Mouse (Mus musculus) midbrain, embryonic 12.5 days (tissue): ENCODE results near the gene C77080. TPM values are rescaled to one million over a fixed set of nuclear protein-coding genes. Genes with fewer than 3 reads are reported as not detected.
"Not testable (repeated sequence)": the region's sequence is repeated elsewhere in the genome, so short reads cannot be mapped to it uniquely, and the experiment has no call there.

Source experiments
- ATAC-seq: fragments of 200-750 bp; cut with Nextera tagmentation; 2 replicates; pipeline ENCODE4 v1.8.0; 2017; ENCODE audit warnings: low read depth, moderate TSS enrichment, moderate library complexity; ENCODE audit not compliant: low FRiP score
- H3K27ac ChIP-seq: fragments of 300-500 bp; sonication (generic); replicated peaks from 2 replicates; pipeline ENCODE4 v1.5.1; 2016; ENCODE audit warnings: mild to moderate bottlenecking
- H3K27me3 ChIP-seq: fragments of 300-500 bp; sonication (generic); 2 replicates; pipeline ENCODE4 v1.6.1; 2016; ENCODE audit warnings: mild to moderate bottlenecking
- H3K36me3 ChIP-seq: fragments of 300-500 bp; sonication (generic); 2 replicates; pipeline ENCODE4 v1.6.1; 2016
- H3K4me1 ChIP-seq: fragments of 300-500 bp; sonication (generic); 2 replicates; pipeline ENCODE4 v1.6.1; 2016
- H3K4me2 ChIP-seq: fragments of 300-500 bp; sonication (generic); replicated peaks from 2 replicates; pipeline ENCODE4 v1.6.1; 2016; ENCODE audit warnings: mild to moderate bottlenecking, moderate library complexity
- H3K4me3 ChIP-seq: fragments of 300-500 bp; sonication (generic); 2 replicates; pipeline ENCODE4 v1.5.1; 2016; ENCODE audit warnings: mild to moderate bottlenecking
- H3K9ac ChIP-seq: fragments of 300-500 bp; sonication (generic); replicated peaks from 2 replicates; pipeline ENCODE4 v1.6.1; 2016; ENCODE audit warnings: mild to moderate bottlenecking, moderate library complexity
- H3K9me3 ChIP-seq: fragments of 300-500 bp; sonication (generic); 2 replicates; pipeline ENCODE4 v1.6.1; 2016; ENCODE audit warnings: mild to moderate bottlenecking
- WGBS: fragments of 180-500 bp; shearing (Covaris S2); methylation state at CpG from one replicate; pipeline ENCODE4 v1.1.7; 2016; 5-methylcytosine and 5-hydroxymethylcytosine counted together
- polyA plus RNA-seq: library from polyadenylated mRNA; unstranded; fragments of >200 nt; fragmentation: Nextera tagmentation; extraction: Ambion mirVana; gene quantifications from 2 replicates; pipeline ENCODE4 v1.2.1, GENCODE M21; 2016

Gene C77080
- polyA plus RNA-seq, 1 experiment from 2014 or later: 6.3 TPM

GRCm38 (mm10) chr4:129221097-129222010 lies 39.9 kb downstream of the C77080 start:
- H3K9ac ChIP-seq: 0 out of 2 replicates have a peak overlapping the region, but pooled peaks have one; percentile 15
- peaks cover 41% of the 10 kb centered on the region for H3K27me3 ChIP-seq
- H3K4me3 ChIP-seq: no peak overlapping the region
- no peak for ATAC-seq
- 75% methylated on average over 23 of the region's 23 CpGs for WGBS
- H3K9me3 ChIP-seq: no peaks in the 10 kb centered on the region
- H3K27ac ChIP-seq: no peak overlapping the region
- peaks cover 66% of the 10 kb centered on the region for H3K36me3 ChIP-seq
- H3K4me1 ChIP-seq: peaks cover 23% of the 10 kb centered on the region
- no peak overlapping the region for H3K4me2 ChIP-seq

- 84% methylated on average over 7 of the region's 7 CpGs for WGBS
- peaks cover 14% of the 10 kb centered on the region for H3K4me1 ChIP-seq
- no peak overlapping the region for H3K4me3 ChIP-seq
- H3K27me3 ChIP-seq: peaks cover 35% of the 10 kb centered on the region
- H3K36me3 ChIP-seq: peaks cover 74% of the 10 kb centered on the region
- H3K4me2 ChIP-seq: no peak overlapping the region
- ATAC-seq: no peak
- H3K27ac ChIP-seq: no peak overlapping the region
- no peak overlapping the region for H3K9ac ChIP-seq
- no peaks in the 10 kb centered on the region for H3K9me3 ChIP-seq
Observed at GRCm38 (mm10) chr4:129220376-129221089, 40.7 kb downstream of the C77080 start.

DNA sequence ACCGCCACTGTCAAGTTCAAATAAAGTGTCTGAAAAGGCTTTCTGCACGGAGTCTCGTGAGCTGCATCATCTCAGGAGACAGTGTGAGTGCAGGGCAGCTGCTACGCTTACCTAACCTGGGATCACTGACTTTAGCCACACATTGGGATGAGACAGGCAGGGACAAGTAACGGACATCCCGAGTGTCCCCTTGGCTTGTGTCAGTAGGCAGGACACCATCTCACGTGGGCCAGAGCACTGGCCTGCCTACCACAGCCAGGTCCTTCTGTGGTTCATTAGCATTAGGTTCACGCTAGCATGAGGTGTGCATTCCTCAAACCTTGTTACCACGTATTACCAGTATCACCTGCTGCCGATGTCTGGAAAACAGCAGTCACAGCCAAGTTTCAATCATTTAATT lies 42.0 kb downstream of the C77080 start:
- peaks cover 25% of the 10 kb centered on the region for H3K27me3 ChIP-seq
- no peak overlapping the region for H3K4me3 ChIP-seq
- peaks cover 87% of the 10 kb centered on the region for H3K36me3 ChIP-seq
- H3K9ac ChIP-seq: no peak overlapping the region
- ATAC-seq: no peak
- H3K4me1 ChIP-seq: peaks cover 13% of the 10 kb centered on the region
- WGBS: 86% methylated on average over 10 of the region's 10 CpGs
- no peak overlapping the region for H3K27ac ChIP-seq
- no peaks in the 10 kb centered on the region for H3K9me3 ChIP-seq
- H3K4me2 ChIP-seq: no peak overlapping the region

DNA sequence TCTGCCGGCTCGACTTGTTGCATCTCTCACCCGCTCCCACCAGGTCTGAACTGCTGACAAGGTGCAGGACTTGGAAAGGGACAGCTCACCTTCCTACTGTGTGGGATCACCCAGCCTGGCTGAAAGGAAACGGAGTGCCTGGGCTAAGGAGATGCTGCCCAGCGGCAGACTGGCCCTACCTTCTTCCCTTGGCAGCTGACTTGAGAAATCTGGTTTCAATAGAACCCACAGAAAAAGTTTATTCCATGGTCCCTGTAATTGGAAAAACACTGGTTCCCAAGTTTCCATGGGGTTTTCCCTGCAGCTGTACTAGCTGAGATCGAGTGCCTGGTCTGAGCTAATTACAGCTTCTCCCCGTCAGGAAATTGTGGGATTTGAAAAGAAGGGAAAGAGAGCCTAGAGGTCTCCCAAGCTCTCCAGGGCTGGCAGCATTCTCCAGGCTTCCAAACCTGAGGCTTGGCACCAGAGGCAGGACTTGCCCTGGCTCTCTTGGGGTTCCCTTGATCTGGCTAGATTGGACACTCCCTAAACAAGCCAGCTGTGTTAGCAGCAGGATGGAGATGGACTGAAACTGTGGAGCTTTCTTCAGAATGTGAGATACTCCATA lies 42.5 kb downstream of the C77080 start:
- WGBS: 86% methylated on average over 7 of the region's 7 CpGs
- Histone ChIP-seq H3K4me1 (peaks cover 7% of the 10 kb centered on the region), H3K27me3 (peaks cover 20% of the 10 kb centered on the region), H3K36me3 (peaks cover 92% of the 10 kb centered on the region), H3K9me3 (no peaks in the 10 kb centered on the region), H3K27ac (no peak overlapping the region), H3K4me3 (no peak overlapping the region), H3K9ac (no peak overlapping the region), H3K4me2 (no peak overlapping the region)
- ATAC-seq: no peak

DNA sequence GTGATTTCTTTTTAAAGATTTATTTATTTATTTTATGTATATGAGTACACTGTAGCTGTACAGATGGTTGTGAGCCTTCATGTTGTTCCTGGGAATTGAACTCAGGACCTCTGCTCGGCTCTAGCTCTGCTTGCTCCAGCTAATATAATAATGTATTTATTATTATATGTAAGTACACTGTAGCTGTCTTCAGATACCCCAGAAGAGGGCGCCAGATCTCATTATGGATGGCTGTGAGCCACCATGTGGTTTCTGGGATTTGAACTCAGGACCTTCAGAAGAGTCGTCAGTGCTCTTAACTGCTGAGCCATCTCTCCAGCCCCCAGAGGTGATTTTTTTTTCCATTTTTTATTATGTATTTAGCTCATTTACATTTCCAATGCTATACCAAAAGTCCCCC lies 48.7 kb downstream of the C77080 start:
- 73% methylated on average over 3 of the region's 3 CpGs for WGBS
- H3K9me3 ChIP-seq, ATAC-seq, H3K27me3 ChIP-seq, H3K4me1 ChIP-seq, H3K4me2 ChIP-seq, H3K9ac ChIP-seq, H3K27ac ChIP-seq, H3K4me3 ChIP-seq: not testable (repeated sequence)
- peaks cover 92% of the 10 kb centered on the region for H3K36me3 ChIP-seq

DNA sequence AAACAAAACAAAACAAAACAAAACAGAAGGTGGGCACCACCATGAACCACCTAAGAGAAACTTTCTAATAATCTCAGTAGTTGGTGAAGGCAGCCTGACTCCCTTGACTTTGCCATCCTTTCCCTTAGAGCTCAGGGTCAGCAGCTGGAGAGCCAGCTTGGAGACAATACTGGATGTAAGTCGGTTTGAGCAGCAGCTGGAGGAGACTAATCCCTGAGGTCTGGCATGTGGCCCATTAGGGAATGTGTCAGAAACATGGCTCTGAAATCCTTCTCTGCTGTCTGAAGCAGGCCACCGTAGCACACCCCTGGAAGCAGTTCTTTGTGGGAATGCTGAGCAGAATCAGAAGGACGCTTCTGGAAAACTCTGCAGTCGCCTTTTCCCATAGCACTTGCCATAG lies 49.7 kb downstream of the C77080 start:
- no peaks in the 10 kb centered on the region for H3K4me1 ChIP-seq
- H3K27me3 ChIP-seq: no peaks in the 10 kb centered on the region
- no peak overlapping the region for H3K4me3 ChIP-seq
- 81% methylated on average over 4 of the region's 4 CpGs for WGBS
- no peak overlapping the region for H3K9ac ChIP-seq
- no peak overlapping the region for H3K4me2 ChIP-seq
- ATAC-seq: no peak
- H3K27ac ChIP-seq: no peak overlapping the region
- H3K9me3 ChIP-seq: no peaks in the 10 kb centered on the region
- peaks cover 92% of the 10 kb centered on the region for H3K36me3 ChIP-seq

- Histone ChIP-seq H3K27ac (no peak overlapping the region), H3K4me2 (no peak overlapping the region), H3K9me3 (no peaks in the 10 kb centered on the region), H3K36me3 (peaks cover 91% of the 10 kb centered on the region), H3K4me1 (no peaks in the 10 kb centered on the region), H3K4me3 (no peak overlapping the region), H3K9ac (no peak overlapping the region), H3K27me3 (no peaks in the 10 kb centered on the region)
- 60% methylated on average over 7 of the region's 7 CpGs for WGBS
- ATAC-seq: no peak
Observed at GRCm38 (mm10) chr4:129209504-129209903, 51.7 kb downstream of the C77080 start.

DNA sequence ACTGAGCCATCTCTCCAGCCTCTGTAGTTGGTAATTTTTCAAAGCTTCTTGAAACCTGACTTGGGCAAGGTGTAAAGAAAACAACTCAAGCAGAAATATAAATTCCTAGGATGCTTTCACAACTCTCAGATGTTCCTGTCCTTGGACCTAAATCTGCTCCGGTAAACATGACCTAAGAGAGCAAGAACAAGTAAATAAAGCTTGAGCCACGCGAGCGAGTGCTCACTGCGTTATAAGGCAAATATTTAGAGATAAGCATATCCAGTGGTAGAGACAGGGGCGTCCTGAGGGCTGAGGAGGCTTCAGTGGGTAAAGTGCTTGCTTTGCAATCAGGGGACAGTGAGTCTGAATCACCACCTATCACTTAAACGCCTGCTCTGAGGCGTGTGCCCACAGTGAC lies 54.4 kb downstream of the C77080 start:
- Histone ChIP-seq H3K4me2 (no peak overlapping the region), H3K4me3 (no peak overlapping the region), H3K9ac (no peak overlapping the region), H3K9me3 (no peaks in the 10 kb centered on the region), H3K4me1 (no peaks in the 10 kb centered on the region), H3K27ac (no peak overlapping the region), H3K27me3 (no peaks in the 10 kb centered on the region), H3K36me3 (peaks cover 89% of the 10 kb centered on the region)
- no peak for ATAC-seq
- WGBS: 91% methylated on average over 8 of the region's 8 CpGs

DNA sequence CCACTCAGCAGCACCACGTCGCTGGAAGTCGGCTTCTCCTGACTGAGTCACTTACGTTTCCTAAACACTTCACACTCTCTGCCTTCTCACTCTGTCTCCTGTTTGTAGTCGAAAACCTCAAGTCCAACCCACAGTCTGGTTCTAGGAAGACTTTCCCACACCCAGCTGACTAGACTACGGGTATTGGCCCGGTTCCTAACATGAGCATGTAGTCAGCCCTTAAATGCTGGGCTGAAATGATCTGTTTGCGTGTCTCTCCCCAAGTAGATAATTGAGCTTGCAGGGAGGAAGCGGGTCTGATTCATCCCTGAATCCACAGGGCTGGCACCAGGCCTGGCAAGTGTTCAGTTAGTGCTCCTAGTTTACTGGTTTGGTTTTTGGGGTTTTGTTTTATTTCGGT lies 56.5 kb downstream of the C77080 start:
- ATAC-seq: no peak
- no peak overlapping the region for H3K27ac ChIP-seq
- H3K4me3 ChIP-seq: no peak overlapping the region
- H3K9ac ChIP-seq: no peak overlapping the region
- WGBS: 92% methylated on average over 10 of the region's 10 CpGs
- H3K9me3 ChIP-seq: no peaks in the 10 kb centered on the region
- H3K27me3 ChIP-seq: no peaks in the 10 kb centered on the region
- peaks cover 91% of the 10 kb centered on the region for H3K36me3 ChIP-seq
- H3K4me1 ChIP-seq: no peaks in the 10 kb centered on the region
- H3K4me2 ChIP-seq: no peak overlapping the region

GRCm38 (mm10) chr4:129197514-129197913 lies 63.7 kb downstream of the C77080 start:
- H3K36me3 ChIP-seq: peaks cover 70% of the 10 kb centered on the region
- 97% methylated on average over 6 of the region's 6 CpGs for WGBS

DNA sequence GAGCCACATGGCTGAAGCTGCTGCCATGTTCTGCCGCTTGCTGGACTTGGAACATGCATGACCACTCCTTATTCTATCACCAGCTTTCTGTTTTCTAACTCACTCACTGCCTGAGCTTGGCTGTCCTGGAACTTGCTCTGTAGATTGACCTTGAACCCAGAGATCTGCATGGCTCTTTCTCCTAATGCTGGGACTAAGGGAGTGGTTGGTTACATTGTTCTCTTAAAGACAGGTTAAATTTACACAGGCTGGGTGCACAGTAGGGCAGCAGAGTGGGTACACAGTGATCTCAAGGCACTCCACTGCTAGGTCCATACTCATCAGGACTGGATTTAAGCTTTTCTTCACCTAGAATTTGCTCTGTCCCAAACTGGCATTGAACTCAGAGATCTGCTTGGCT lies 66.9 kb downstream of the C77080 start:
- 96% methylated on average over 1 of the region's 1 CpGs for whole genome bisulfite sequencing
- Histone ChIP-seq H3K4me3 (no peak overlapping the region), H3K27me3 (no peaks in the 10 kb centered on the region), H3K4me1 (peaks cover 14% of the 10 kb centered on the region), H3K4me2 (no peak overlapping the region), H3K9me3 (no peaks in the 10 kb centered on the region), H3K9ac (no peak overlapping the region), H3K27ac (no peak overlapping the region), H3K36me3 (peaks cover 42% of the 10 kb centered on the region)
- ATAC-seq: no peak

More at GRCm38 (mm10) chr4:129197514-129197913, 63.7 kb downstream of the C77080 start:
- no peak for ATAC-seq
- H3K4me2 ChIP-seq: no peak overlapping the region
- no peak overlapping the region for H3K27ac ChIP-seq
- H3K9me3 ChIP-seq: no peaks in the 10 kb centered on the region
- no peaks in the 10 kb centered on the region; the same call in 1 of the 2 replicates for H3K4me1 ChIP-seq
- H3K4me3 ChIP-seq: no peak overlapping the region
- no peak overlapping the region for H3K9ac ChIP-seq
- H3K27me3 ChIP-seq: no peaks in the 10 kb centered on the region

DNA sequence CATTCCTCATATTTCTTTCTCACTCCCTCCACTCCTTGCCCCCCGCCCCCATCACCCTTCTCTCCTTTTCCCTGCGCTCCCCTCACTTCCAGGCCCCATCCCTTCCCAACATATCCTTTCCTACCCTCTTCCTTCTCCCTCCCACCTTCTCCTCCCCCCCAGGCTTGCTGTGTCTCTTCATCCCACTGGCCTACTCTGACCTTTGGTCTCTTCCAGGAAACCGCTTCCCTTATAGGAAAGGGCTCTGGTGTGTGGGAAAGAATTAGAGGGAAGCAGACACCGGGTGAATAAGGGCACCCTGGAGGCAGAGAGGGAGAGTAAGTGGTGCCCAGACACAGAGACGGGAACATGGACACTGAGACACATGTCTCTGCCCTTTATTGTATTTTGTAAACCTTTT lies 69.5 kb downstream of the C77080 start:
- H3K36me3 ChIP-seq: peaks cover 23% of the 10 kb centered on the region
- no peak for ATAC-seq
- no peak overlapping the region for H3K4me3 ChIP-seq
- H3K4me1 ChIP-seq: peaks cover 23% of the 10 kb centered on the region
- 83% methylated on average over 5 of the region's 5 CpGs for WGBS
- H3K9ac ChIP-seq: 0 out of 2 replicates have a peak overlapping the region, but pooled peaks have one; percentile 24
- H3K27me3 ChIP-seq: no peaks in the 10 kb centered on the region
- 0 out of 2 replicates have a peak overlapping the region, but pooled peaks have one; percentile 19 for H3K4me2 ChIP-seq
- no peaks in the 10 kb centered on the region for H3K9me3 ChIP-seq
- no peak overlapping the region for H3K27ac ChIP-seq
